Mouse (Mus musculus) v-Abl transformed pro-B cells (cell line): ENCODE results near the gene Arid3c.
"Not testable (repeated sequence)": the region's sequence is repeated elsewhere in the genome, so short reads cannot be mapped to it uniquely, and the experiment has no call there.

Source experiments
- in situ Hi-C, 2 experiments: fragments of 400-800 bp; cut with MboI; formaldehyde crosslinking; loops; one replicate each; pipeline ENCODE4 v1.15.1; 2025; ENCODE audit not compliant: unreplicated experiment in 2 of 2

The Arid3c gene

DNA sequence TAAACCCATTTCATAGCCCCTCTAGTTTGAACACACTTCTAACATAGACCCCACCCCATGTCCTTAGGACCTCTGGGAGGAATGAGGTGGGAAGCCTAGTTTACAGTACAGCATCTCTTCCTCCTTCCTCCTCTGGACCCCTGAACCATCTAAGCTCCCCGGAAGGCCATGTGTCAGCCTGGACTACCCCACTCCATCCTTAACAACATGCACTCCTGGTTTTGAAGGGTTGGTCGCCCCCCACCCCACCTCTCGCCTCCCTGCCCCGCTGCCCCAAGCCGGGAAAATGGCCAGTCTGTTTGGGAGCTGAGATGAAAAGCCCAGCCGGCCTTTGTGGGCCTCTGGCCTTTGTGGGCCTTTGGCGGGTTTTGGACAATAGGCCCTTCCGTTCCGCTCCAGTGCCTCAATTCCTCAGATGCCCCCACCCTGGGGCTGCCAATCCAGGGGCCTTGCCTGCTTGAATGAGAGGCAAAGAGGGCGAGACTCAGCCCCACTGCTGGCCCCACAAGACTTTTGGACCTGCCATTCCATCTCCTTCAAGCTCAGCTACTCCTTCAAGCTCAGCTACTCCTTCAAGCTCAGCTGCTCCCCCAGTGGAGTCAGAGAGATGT, 45.0 kb downstream of the Arid3c start:
- in situ Hi-C loops, result not testable (repeated sequence)

DNA sequence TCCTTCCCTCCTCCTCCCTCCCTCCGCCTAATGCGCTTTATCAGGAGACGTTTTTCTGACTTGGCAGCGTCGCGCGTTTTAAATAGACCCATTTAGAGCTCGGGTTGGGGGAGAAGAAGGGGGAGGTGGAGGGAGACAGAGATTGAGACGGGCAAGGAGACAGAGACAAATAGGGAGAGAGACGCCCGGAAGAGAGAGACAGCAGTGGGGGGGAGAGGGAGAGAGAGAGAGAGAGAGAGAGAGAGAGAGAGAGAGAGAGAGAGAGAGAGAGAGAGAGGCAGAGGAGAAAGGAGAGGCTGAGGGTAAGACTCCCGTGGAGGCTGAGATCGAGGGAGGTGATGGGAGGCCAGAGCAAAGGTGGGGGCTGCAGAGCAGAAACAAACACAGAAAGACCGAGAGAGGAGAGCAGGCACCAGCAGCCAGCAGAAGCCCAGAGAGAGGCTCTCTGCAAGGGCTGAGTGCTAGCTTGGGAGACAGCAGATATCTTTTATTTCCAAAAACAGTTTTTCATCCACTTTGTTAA, 46.0 kb downstream of the Arid3c start:
- in situ Hi-C loops, result not testable (repeated sequence)

- in situ Hi-C loops, result not testable (repeated sequence)
Observed at GRCm38 (mm10) chr4:41684131-41684930, 46.6 kb downstream of the Arid3c start.

DNA sequence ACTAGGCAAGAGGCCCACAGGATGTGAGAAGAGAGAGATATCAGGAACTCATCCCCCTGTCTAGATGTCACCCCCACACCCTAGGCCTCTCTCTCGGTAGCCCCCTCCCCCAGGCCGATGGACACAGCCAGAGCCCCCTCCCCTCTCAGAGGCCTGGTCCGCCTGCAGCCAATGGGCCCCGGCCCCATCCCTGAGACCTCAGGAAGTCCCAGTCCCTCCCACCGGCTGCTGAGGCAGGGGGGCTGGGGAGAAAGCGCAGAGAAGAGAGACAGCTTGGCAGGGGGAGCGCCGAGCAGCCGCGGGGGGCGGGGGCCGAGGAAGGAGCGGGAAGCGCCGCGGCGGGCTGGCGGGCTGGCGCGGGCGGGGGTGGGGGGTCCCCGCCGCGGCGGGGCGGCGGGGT, 47.6 kb downstream of the Arid3c start:
- in situ Hi-C loops, result not testable (repeated sequence)

GRCm38 (mm10) chr4:41682789-41683188, 48.2 kb downstream of the Arid3c start:
- in situ Hi-C loops, result no loop called here

GRCm38 (mm10) chr4:41681947-41682346, 49.0 kb downstream of the Arid3c start:
- in situ Hi-C loops, result no loop called here

GRCm38 (mm10) chr4:41681176-41681575, 49.8 kb downstream of the Arid3c start:
- in situ Hi-C loops, result no loop called here

DNA sequence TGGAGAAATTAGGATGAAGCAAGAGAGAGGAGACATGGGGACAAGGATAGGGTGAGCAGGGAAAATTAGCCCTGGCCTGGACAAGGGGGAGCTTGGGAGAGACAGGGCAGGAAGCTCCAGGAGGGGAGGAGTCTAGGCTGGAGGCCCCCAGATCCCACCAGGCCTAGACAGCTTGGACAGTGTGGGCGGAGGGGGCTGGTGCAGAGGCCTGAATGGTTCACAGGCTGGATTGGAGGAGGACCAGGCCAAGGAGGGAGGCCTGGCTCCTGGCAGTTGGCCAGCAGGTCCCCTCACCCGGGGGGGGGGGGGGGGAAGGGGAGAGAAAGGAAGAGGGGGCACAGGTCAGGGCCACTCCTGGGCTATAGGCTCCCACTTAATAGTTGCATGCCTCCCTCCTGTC, 51.7 kb downstream of the Arid3c start:
- in situ Hi-C loops, result no loop called here

DNA sequence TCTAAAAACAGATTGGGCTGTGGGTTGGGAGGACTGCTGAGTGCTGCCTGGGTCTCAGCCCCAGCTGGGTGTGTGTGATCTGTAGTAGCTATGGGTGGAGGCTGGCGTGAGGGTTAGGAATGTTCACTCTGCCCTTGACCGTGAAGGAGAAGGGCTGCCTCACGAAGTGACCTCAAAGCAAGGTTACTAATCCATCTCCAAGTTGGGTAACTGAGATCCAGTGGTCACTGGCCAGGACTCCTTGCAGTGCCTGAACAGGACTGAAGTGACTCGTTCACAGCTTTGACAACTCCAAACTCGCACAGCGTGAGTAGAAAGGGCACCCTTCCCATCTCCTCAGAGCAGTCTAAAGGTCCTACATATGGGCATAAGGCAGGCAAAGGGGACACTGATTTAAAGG, 52.1 kb downstream of the Arid3c start:
- in situ Hi-C loops, result no loop called here

- in situ Hi-C loops, result no loop called here
Observed at GRCm38 (mm10) chr4:41677006-41677629, 53.8 kb downstream of the Arid3c start.

GRCm38 (mm10) chr4:41676248-41677005, 54.5 kb downstream of the Arid3c start:
- in situ Hi-C loops, result no loop called here
